Mouse (Mus musculus) T-cell, adult 2 months (primary cell): Measurements from ENCODE around the gene Kcnj9.
A peak's percentile ranks its signal among the peaks of the same experiment; 100 is the strongest.

ENCODE experiments used
- DNase-seq: peaks from one replicate; pipeline ENCODE4 v3.0.0; 2022; ENCODE audit warnings: low spot score

Kcnj9 gene

DNA sequence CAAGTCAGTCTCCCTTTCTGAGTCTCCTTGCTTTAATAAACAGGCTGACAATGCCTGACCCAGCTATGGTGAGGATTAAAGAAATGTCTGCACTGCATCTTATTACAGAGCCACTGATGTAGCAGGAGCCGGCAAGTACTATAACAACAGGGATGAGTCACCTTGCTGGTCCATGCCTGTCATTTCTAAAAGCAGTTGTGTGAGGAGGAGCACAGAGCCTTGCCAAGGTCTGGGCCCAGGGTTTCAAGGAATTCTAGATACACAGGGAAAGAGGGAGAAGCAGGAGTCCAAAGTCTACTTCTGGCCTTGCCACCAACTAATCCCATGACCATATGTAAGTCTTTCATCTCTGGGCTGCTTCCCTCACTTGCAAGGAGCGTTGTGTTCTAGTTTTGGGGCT is 36.2 kb downstream of the Kcnj9 start:
- DNase-seq = no peak

DNA sequence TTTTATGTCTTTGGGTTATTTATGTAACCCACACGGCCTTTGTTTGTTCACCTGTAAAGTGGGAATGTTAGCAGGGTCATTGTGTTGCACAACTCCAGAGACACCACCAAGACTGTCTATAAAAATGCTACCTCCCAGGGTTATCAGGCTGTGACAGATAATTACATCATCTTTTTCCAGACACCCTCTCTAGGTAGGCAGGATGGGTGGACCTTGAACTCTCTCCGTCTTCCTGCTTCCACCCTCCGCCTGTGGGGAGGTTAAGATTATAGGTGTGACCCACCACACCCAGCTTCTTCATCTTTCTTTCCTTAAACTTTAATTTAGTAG is 39.5 kb downstream of the Kcnj9 start:
- DNase-seq = no peak

DNA sequence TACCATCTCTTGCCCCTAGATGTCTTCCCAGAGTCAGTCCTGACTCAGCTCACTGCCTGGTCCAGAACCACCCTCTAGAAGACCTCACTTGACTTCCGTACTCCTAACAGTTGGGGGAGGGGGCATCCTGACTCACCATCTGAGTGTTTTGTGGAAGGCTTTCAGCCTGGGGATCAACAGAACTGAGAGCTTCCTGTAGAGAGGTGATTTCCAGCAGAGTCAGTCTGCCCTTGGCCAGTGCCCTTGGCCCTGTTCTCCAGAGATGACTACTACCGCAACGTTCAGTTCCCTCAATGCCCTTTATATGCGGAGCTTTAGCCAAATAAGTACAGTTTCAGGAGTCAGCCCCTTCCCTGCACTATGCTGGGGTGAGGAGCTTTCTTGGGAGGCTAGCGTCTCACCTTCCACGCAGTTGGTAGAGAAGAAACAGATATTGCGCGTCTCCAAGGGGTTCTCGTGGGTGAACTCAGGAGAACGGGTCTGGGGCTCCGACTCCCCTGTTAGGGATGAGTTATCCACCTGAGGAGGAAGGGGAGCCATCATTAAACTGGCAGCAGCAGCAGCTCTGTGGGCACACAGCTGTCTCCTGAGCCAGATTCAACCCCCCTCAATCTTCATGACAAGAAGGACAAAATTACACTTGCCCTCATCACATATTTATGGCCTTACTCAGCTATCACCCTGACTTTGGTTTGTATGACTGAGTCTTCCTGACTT is 40.1 kb downstream of the Kcnj9 start:
- no peak for DNase-seq

DNA sequence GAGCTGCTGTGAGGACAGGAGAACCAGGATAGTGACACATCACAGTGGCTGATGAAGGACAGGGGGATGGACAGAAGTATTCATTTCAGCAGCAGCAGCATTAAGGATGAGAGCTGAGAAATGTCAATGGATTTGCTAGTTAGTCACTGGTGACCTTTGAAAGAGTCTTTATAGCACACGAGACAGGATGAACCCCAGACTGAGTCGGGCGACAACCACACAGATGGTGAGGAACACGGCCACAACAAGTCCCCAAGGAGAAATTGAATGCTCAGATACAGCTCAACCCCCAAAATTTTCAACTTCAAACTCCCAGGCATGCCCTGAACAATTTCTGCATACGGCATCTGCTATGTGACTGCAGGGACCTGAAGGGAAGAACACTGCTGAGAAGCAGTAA is 42.4 kb downstream of the Kcnj9 start:
- DNase-seq = no peak

DNA sequence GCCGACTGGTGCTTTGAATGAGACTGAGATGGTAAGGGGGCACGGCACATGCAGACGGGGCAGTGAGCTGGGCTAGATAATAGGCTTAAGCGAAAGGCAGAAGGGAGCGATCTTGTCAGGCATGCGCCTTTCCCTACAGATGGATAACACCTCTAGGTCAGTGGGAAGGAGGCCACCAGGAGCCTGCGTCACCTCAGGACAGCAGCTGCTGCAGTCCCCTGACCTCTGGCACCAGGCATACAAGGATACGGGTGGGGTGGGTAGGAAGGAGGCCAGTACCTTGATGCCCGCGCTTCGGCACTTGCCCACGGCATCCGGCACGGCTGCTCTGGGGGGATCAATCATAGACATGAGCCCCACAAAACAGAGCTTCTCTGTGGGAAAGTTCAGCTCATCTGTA is 44.9 kb downstream of the Kcnj9 start:
- DNase-seq = no peak

DNA sequence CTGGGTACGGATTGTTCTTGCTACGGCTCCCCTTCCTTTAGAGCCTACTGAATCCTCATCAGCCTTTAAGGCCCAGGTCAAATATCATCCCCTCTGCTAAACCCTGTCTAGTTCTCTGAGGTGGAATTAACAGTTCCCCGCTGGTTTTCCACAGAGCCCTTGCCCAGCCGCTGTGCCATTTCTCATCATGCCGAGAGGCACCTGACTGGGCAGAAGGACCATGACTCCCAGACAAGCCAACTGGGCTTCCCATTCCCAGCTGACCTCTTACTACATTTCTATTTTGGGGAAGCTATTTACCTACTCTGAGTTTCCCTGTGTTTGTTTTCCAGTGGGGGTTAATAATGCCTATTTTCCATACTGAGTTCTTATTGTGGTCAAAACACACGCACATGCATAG is 46.0 kb downstream of the Kcnj9 start:
- DNase-seq = no peak

DNA sequence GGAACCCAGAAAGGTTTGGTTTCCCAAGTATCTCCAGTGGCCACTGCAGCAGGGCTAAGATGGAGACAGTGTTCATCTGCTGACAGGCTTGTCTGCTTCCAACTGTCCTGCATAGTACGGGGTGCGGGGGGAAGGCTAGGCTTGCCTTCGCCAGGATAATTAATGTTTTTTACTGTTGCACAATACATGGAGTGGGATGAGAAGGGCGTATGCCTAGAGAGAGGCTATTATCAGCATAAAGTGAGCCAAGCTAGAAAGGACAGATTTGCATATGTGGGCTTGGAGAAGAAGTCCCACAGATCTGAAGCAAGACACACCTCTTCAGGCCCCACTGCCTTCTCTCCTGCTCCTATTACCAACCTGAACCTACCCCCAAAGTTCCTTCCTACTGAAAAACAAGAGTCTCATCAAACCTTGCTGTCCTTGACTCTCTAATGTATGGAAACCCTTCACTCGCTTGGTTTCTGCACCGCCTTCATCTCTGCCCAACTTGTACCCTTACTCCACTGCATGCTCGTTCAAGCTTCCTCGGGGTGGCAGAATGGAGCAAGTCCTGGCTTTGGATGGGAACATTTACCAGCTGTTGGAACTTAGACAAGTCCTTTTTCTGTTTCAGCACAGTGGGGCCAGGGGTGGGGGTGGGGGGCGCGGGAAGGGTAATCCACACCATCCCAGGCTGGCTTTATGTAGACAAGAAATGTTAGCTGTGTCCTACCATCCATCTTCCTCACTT is 47.4 kb downstream of the Kcnj9 start:
- no peak for DNase-seq

DNA sequence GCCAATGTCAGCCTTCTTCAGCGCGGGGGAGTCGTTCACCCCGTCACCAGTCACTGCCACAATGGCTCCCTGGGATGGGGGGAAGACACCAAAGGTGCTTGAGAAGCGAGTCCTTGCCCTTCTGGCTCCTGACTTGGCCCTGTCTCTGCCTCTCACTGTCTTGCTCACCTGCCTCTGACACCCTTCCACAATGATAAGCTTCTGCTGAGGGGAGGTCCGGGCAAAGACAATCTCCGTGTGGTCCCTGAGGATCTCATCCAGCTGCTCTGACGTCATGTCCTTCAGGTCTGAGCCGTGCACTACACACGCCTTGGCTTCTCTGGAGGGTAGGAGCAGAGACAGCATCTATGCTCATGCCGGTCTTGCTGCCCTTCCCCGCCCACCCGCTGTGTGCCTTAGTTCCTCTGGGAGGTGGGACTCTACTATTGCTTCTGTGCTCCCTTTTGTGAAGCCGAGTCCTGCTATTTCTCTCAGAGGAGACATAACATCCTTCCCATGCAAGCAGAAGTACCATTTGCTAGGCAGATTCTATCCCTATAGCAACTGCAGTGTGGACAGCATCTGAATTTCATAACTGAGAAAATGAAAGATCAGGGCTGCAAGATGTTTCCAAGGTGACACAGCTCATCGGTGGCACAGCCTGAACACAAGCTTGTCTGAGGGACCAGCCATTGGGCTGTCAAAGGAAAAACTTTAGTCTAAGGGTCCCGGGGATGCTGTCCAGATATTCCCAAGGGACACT is 49.2 kb downstream of the Kcnj9 start:
- DNase-seq = no peak

DNA sequence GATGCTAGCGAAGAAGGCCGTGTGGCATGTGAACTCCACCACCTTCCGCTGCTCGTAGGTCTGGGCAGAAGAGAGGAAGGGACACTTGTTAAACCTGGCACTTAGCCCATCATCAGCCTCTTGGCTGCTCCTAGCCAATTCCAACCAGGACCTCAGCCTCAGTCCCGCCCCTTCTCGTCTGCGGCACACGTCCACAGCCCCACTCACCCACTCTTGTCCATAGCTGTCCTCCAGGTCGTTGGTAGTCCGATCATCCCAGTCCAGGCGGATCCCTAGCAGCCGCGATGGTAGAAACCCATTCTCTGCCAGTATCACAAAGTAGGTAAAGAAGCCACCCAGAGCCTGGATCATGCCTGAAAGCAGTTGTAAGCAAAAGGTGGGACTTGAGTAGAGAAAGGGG is 50.8 kb downstream of the Kcnj9 start:
- DNase-seq = no peak

DNA sequence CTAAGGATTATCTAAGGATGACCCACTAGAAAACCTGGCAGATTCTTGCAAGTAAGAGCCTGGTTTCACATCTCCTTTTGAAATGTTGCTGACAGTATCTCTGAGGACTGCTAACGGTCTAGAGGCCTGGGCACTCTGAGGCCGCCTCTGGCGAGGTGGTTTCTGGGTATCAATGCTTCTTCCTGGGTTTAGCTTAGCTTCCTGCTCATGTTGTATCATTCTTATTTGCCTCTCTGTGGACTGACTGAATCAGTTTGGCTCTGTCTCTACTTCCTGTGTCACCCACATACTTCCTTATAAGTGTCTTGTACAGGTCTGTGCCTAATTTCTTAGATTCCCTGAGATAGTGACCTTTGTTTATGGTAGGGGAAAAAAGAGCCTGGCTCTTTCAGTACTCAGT is 51.9 kb downstream of the Kcnj9 start:
- peak; percentile 45 for DNase-seq

DNA sequence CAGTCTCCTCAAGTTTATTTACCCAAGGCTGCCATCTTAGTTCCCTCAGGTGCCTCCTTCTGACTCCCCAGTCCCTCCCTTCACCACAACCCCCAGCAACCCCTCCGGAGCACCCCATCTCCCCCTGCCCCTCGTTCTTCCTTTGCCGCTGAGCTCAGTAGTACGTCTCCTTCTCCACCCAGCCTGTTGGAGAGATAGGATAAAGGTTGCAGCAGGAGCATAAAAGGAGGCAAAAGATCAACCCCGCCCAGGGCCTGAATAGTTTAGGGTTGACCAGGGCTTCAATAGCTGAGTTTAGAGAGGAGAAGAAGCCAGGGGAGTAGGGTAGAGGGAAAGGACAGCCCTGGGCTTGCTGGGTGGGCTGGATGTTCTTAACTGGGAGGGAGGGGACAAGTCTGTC is 54.6 kb downstream of the Kcnj9 start:
- DNase-seq = no peak

DNA sequence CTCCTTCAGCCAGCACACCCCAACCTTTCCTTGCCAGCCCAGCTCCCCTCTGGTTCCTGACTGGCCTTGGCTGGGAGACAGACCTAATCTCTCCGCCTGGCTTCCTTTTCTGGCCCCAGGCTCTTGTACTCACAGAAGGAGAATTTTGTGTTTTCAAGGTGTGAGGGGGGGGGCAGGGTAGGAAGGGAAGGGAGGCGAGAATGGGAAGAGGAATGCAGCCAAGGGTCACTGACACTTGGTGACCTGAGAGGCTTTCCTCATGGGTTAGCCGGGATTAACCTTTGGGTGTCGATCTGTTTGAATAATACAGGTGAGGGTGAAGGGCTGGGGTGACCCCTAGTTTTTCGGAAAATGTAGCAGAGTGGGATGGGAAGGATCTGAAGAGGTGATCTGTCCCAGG is 55.0 kb downstream of the Kcnj9 start:
- DNase-seq = no peak

DNA sequence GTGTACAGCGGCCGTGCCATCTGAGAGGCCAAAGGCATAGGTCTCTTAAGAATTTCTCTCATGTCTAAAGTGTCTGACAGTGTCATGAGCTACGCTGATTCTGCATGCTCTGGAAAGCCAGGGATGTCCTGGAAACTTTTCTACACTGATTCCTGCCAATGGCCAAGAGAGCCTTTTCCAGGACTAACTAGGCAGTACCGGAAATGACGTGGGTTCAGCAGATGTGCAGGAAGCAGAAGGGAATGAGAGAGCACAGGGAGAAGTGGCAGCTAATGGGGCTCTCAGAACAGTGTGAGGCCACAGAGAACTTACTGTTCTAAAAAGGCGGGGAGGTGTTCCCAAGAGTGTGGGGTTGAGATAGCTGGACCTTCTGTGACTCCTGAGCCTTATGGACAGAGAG is 55.7 kb downstream of the Kcnj9 start:
- no peak for DNase-seq

DNA sequence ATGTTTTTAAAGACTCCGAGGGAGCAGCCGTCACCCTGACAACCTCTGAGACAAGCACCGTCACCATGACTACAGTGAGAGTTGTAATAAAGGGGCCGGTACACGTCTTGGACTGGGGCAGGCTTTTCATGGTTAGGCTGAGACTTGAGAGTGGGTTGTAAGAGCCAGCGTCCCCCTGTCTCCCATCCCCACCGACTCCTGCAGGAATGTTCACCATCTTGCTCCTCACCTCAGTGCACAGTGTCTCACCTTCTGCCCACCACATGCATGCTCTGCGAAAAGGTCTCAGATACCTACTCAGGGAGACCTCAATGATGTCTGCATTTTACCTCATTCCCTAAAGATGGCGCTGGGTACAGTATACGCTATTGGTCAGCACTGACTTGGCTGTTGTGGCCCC is 57.4 kb downstream of the Kcnj9 start:
- DNase-seq = no peak

DNA sequence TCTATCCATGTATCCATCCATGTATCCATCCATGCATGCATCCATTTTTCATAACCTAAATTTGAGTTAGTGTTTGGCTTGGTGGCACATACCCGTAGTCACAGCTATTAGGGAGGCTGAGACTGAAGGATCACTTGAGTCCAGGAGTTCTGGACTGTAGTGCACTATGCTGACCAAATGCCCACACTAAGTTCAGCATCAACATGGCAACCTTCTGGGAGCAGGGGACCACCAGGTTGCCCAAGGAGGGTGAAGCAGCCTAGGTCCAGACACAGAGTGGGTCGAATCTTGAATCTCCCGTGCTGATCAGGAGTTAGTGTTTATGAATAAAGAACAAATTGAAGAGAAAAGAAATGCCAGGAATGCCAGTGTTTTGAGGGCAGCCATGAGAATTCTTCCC is 57.9 kb downstream of the Kcnj9 start:
- no peak for DNase-seq
